Mouse (Mus musculus) liver, adult (tissue): ENCODE results near the gene Tnfrsf21.

ENCODE experiments used
- GATA4 ChIP-seq: IDR thresholded peaks from 2 replicates; pipeline ENCODE4 v1.6.1; 2014; ENCODE audit warnings: mild to moderate bottlenecking, low read length; ENCODE audit not compliant: insufficient replicate concordance

Gene Tnfrsf21

DNA sequence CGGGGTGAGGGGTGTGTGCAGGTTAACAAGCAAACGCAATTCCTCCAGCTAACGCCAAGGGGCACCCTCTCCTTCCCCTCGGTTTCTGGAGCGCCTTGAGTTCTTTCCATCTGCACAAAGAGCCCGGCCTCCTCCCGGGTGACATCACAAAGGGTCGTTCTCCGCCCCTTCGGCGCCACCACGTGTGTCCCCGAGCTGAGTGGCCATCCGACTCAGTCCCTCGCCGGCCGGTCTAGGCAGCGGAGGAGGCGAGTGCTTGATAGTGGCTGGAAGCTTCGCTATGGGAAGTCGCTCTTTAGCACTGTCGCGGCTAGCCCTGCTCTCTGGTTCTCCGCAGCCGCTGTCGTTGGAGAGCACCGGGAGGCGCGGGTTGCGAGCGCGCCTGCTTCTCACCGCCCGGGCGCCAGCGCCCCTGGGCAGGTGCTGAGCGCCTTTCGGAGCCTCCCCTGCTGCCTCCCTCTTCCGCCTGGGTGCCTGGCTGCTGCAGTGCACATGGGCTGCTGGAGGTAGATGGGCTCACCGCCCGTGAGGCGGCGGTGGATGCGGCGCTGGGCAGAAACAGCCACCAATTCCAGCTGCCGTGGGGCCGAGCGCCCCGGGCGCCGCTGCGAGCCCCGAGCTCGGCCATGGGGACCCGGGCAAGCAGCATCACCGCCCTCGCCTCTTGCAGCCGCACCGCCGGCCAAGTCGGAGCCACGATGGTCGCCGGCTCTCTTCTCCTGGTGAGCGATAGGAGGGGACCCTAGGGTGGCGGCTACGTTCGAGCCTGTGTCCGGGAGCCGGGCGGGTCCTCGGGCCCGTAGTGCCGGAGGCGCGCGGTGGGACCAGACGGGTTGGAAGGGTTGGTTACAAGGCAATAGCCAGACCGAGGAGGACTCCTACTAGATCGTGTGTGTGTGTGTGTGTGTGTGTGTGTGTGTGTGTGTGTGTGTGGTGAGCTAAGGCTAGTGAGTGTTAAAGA lies at the start of gene Tnfrsf21:
Gene Tnfrsf21 (plus strand): TSS at position 185 of the 961 bp plus-strand sequence.
- TF ChIP-seq GATA4 = no peak

DNA sequence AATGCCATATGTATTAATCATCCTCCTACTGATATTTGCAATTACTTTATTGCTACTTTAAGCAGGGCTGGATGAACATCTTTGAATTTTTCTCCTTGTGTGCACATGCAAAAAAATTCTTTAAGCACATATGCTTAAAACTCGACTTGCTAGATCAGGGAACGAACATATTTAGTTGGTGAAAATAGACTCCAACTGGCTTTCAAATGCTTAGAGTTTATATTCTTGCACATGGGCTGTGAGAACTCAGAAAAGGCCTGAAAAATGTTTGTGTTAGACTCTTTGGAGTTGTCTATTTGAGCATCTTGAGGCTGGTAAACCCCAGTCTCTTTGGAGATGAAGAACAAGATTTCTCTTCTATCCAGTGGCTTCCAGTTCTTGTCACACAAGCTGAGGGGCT lies 48.2 kb upstream of the Tnfrsf21 start:
- no peak for TF ChIP-seq GATA4

DNA sequence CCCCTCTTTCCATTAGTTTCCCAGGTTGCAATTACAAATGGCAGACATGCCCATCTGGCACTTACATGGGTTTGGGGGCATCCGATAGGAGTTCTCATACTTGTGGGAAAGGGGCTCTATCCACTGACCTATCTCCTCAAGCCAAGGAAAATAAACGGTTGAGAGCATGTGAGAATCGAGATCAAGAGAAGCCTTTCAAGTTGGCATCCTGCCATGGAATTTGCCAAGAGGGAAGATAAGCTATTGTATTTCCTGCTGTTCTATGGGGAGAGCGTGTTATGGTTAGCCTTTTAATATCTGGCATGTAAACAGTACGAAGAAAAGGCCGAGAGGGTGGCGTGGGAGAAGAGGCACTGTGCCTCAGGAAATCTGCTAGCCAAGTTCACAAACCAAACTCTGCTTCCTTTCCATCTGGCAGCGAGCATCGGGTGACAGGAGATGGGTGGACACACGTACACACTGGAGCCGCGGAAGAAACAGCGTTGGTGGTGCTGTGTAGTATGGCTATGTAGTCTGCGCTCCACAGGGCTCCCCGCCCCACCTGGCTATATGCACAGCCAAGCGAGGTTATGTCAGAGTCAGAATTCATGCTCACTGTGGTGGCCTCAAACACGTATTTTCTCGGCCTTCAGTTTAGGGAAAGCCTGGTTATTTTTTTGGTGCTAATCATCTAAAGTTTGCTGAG lies 40.9 kb upstream of the Tnfrsf21 start:
- TF ChIP-seq GATA4 = no peak

DNA sequence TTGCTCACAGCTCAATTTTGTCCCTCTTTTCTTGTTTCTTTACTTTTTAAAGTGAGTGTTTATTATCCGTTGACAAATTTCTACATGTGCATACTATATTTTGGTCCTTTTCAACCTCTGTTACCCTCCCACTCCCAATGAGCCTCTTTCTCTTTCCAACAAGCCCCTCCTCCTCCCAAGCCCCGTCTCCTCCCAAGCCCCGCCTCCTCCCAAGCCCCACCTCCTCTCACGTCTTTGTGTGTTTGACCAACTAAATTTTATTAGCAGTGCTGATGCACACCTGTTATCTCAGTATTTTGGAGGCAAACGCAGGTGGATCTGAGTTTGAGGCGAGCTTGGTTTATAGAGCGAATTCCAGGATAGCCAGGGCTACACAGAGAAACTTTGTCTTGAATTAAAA lies 38.6 kb upstream of the Tnfrsf21 start:
- TF ChIP-seq GATA4 = no peak

DNA sequence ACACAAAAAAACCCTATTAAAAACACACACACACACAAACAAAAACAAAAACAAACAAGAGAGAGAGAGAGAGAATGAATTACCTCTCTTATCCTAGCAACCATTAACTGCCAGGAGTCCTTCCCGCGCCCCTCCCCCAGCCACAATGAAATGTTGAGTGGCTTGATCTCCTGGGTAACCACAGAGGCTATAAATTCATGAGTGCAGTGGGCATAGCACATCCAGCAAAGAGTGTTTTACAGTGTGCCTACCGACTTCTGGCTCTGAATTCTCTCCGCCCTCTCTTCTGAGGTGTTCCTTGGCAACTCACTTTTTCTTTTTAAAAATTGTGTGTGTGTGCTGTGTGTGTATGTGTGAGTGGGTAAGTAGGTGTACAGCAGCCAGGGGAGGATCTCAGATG lies 38.0 kb upstream of the Tnfrsf21 start:
- TF ChIP-seq GATA4 = no peak

DNA sequence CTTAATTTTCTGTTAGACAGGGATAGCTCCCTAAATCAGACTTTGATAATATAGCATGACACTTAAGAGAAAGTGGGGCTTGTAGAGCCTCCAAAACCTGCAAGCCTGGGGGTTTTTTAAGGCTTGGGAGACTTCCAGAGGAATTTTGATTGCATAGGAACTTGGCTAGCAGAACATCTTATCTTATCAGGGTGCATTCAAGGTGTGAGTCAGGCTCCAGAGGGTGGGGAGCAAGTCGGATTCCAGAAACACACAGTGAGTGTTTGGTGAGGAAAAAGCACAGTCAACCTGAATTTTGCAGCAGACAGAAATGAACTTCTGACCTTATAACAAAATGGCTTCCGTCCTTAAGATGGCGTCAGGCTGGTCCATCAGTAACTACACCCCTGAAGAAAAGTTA lies 34.5 kb upstream of the Tnfrsf21 start:
- TF ChIP-seq GATA4 = no peak

DNA sequence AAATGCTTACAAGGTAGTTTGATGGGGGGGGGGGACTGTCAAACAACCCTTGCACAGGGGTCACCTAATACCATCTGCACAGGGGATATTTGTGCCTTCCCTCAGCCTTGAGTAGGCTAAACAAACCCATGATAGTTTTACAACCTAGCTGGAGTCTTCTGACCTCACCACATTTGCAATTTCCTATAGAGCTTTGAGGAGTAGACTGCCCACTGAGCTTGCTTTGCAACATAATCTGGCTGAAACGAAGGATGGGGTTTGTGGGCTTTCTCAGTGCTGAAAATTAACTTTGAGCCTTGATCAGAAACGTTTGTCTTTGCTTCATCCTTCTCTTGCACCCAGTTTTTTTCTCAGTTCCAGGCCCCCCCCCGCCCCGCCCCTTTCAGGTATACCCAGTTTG lies 33.8 kb upstream of the Tnfrsf21 start:
- TF ChIP-seq GATA4 = no peak

DNA sequence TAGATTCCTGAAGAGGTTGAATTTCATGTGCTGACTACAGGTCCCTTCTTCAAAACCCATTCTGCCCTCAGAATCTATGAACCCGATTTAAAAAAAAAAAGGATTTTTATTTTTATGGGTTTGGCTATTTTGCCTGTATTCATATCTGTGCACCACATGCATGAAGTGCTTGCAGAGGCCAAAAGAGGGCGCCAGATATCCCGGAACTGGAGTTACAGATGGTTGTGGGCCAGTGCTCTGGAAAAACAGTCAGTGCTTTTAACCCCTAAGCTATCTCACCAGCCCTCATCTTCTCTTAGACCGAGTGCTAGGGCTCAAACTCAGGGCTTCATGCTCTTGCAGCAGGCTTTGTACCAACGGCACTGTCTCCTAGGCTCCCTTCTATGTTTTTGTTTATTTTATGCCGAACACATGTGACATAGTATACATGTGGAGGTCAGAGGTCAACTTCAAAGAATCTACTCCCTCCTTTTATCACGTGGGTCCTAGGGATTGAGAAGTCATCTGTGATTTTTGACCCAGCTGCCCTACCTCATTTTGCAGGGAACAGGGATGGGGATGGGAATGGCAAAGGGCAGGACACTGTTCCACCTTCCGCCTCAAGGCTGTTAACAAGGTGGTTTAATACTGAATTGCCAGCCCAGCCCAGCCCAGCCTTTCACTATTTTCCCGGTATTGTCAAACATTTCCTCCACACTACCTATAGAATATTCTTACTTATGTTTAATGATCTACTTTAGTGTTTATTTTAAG lies 30.3 kb upstream of the Tnfrsf21 start:
- no peak for TF ChIP-seq GATA4

DNA sequence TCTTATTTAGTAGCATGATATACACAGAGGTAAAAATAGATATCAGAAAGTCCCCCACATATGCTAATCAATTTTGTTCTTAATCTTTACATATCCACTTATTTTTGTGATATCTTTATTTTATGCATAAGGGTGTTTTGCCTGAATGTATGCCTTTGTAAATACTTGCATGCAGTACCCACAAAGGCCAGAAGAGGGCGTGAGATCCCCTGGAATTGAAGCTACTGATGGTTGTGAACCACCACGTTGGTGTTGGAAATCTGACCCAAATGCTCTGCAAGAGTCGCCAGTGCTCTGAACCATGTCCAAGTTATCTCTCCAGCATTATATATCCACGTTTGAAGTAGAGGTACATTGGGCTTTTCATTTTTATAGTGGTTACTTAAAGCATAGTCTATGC lies 28.7 kb upstream of the Tnfrsf21 start:
- TF ChIP-seq GATA4 = no peak

DNA sequence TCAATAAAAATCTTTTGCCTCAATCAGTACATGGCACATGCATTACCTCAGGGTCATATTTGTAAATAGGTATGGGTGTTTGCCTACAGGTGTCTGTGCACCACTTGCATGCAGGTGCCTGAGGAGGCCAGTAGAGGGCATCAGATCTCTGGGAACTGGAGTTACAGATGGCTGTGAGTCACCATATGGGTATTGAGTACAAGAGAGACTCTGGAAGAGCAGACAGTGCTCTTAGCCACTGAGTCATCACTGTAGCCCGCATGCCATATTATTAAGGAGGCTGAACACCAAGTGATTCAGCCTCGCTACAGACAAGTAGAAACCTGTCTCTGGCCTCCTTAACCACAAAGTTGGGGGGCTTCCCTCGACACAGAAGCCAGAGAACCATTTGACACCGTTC lies 26.4 kb upstream of the Tnfrsf21 start:
- TF ChIP-seq GATA4 = no peak

DNA sequence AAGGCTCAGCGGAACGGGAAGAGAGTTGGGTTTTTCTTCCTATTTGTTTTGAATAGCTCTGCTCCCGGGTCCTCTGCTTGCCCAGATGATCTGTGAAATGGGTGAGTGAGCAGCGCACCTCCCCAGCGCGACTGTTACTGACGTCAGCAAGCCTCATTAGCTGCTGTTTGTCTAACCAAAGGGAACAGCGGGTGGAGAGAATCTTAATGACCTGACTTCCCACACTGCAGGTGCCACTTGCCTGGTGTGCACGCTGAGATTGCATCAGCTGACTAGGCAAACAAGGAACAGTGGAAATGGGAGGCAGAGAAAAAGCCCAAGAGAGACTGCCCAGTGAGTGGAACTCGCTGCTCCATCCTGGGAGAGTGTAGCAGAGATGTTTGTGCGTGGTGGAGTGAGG lies 25.2 kb upstream of the Tnfrsf21 start:
- TF ChIP-seq GATA4 = no peak

DNA sequence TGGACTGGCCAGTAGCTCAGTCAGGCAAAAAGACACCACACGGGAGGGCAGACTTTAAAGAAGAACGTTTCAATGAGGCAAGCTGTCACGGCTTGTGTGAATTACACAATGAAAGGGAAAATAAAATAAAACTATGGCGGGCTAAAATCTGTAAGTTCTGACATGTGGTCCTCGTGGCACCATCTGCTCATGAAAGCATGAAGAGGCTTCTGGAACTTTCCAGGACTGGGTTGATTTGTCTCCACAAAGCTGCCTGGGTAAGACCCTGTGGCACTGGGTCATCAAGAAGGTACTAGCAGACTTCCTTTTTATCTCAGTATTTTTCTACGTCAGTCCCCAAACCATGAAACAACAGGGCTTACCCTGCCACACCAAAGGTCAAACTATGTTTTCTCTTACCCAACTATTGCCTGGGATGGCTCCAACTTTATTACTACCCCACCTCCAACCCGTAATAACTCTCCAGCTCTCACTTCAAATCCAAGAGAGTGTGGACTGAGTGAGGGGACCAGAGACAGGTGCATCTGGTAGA lies 16.8 kb upstream of the Tnfrsf21 start:
- TF ChIP-seq GATA4 = no peak

DNA sequence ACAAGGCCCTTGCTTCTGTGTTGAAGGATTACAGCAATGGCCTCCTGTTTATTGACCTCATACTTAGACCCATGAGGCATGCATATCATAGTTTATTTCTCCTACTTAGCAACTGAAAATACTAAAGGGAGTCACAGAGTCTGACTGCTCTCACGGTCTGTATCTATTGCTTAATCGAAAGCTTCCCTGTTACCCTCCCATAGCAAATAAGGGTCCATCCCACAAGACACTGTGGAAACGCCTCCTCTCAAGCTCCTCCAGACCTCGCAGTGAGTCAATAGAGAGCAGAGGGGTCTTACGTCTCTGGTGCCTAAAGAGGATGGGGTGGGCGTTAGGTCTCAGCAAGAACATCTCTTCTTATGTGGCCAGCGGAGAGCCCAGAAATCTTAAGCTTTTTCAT lies 15.8 kb upstream of the Tnfrsf21 start:
- no peak for TF ChIP-seq GATA4

DNA sequence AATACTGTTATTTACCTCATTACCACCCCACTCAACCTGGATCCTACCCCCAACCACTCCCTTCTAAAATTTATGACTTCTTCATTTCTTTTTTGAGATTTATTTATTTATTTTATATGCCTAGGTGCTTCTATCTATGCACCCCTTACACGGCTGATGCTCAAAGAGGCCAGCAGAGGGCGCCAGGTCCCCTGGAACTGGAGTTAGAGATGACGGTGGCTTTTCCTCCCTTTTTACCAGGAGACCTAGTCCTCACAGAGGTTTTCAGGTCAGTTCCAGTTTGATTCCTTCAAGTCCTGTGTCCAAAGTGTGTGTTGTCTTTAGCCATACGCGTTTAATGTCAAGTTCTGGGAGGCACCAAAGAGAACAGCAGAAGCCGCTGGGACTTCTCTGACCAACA lies 3.6 kb upstream of the Tnfrsf21 start:
- no peak for TF ChIP-seq GATA4

DNA sequence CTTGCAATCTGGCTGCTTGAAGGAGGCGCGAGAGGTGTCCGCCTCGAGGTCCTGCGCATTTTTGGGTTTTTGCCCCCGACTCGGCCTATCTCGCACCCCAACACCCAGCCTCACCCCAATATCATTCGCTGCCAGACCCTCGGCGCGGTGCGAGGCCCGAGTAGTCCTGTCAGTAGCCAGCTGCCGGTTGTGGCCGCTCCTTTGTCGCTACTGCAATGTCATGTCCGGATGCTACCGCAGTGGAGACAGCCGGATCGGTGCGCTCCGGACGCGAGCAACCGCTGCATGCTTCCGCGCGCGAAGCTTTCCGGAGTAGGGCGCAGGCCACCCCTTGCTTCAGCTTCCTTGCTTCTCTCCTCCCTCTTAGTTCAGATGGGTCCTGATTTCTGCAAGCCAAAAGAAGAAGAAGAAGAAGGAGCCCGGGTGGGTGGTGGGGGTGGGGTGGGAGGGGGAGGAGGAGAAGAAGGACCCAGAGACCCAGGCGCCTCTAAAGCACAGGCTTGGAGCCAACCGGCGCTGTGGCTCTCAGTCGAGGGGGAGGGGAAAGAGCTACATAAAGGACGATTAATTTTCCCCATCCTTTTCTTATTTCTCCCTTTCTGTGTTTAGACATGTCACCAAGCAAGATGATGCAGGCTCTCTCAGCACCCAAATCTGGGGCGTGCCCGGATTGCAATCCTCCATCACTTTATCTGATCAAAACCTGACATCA lies 1.1 kb downstream of the Tnfrsf21 start:
- no peak for TF ChIP-seq GATA4
